Mouse (Mus musculus) hindlimb bud, embryonic 11.5 days (tissue): ENCODE measurements around the gene Uqcrfs1.
A peak's percentile ranks its signal among the peaks of the same experiment; 100 is the strongest.

Experiments used
- DNase-seq: peaks from one replicate; pipeline ENCODE4 v3.0.0-alpha.2; 2012; ENCODE audit warnings: low read depth, low spot score; ENCODE audit errors: extremely low spot score

Gene Uqcrfs1

DNA sequence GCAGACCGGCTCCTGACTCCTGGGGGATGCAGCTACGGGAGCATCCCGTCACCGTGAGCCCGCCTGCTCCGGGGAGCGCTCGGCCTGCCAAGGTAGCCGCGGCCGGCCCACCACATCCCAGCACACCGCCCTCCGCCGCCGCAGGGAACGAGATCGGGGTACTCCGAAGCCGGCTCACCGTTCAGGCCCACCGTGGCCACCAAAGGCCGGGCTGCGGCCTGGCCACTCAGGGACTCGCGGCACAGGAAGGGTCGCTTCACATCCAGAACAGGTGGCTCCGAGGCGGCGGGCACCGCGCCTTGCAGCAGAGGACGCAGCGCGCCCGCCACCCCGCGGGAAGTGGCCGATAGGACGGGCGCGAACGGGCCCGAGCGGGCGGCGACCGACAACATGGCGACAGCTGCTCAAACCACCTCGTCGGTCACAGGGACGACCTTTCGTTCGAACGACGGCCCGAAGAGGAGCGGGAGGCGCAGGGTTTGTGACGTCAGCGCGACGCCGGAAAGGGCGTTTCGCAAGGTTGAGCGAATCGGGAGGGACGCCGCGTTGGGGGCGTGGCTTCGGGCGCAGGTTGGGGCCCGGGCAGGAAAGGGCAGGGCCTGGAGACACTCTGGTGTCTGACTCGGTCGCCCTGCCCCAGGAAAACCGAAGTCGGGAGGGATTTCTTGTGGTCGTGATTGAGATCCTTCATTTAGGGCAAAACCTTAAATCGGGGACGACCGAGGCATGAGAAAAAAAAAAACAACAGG, at the start of gene Uqcrfs1:
TSS of gene Uqcrfs1 (minus strand) at position 507 of the 749 bp plus-strand sequence.
- DNase-seq: peak; percentile 79

DNA sequence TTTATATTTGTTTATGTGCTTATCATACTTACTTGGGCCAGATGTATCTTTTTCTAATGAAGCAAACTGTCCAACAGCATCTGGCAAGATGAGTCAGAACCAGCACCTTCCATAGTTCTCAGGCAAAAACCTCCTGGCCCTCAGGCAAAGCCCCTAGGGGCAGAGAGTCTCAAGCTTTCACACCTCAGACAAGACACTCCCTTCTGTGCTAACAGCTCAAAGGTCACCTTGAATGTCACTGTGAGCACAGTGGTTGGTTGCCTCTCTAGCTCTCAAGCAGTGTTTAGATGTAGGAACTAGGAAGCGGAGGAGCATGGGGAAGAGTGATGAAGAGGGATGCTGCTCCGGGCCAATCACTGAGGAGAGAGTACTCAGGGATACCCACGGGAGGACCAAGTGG, 40.6 kb upstream of the Uqcrfs1 start:
- no peak for DNase-seq

DNA sequence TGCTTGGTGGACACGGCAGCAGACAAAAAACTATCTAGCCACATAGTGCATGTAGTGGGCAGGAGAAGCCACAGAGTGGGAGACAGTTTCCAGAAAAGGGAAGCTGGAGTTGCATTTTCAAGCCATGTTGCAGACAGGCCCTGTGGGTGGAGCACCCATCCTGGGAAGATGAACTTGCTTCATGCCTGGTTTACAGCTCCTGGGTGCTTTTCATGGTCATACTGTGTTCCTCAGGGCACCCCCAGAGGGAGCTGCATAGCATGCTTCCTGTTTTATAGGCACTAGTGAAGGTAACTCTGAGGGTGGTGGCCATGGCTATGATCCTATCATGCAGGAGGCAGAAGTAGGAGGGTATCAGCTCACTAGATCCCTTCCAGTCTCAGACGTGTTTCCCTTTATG, 37.4 kb upstream of the Uqcrfs1 start:
- no peak for DNase-seq

DNA sequence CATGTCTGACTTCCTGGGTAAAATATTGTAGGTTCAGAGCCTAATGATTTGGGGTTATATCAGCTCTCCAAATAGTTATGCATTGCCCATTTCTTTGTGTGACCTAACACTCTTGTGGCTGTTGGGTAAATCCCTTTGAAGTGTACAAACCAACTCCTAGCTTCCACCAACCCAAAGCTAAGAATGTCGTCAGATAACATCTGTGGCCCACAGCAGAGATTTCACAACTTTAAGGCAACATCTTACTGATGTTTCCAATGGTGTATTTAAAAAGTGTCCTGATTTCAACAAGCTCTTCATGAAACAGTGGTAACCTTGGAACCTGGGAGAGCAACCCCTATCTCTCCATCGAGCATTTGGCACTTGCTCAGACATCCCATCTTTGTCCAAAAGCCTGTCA, 33.6 kb upstream of the Uqcrfs1 start:
- DNase-seq: no peak

DNA sequence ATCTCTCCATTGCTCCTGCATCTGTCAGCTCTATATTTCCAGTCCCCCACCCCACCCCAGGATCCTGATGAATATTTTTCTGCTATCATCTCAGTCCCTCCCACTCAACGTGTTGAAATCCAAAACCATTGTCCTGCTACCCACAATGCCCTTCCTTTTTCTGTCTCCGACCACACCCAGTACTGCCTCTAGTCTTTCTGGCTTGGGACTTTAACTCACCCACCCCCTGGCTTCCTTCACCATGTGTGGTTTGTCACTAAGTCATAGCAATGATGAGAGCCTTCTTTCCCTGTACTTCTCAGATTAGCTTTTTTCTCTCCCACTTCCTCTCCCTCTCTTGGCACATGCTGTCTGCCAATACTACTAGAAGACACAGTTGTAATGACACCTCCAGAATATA, 31.7 kb upstream of the Uqcrfs1 start:
- no peak for DNase-seq

DNA sequence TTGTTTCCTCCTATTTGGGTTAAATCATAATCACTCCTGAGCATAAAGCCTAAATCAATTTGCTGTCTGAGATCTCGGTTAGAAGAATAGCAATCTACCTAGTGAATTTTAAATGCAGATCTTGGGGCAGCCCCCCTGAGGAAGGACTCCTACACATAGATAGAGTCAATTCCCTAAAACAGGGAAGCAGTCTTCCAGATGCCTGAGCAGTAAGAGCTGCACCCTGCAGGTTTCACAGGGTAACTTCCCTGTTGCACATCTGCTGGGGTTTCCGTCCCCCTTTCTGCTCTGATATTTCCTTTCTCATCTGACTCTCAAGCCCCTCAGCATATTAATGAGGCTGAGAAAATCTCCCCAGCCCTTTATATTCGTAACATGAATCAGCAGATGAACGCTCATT, 27.8 kb upstream of the Uqcrfs1 start:
- no peak for DNase-seq

DNA sequence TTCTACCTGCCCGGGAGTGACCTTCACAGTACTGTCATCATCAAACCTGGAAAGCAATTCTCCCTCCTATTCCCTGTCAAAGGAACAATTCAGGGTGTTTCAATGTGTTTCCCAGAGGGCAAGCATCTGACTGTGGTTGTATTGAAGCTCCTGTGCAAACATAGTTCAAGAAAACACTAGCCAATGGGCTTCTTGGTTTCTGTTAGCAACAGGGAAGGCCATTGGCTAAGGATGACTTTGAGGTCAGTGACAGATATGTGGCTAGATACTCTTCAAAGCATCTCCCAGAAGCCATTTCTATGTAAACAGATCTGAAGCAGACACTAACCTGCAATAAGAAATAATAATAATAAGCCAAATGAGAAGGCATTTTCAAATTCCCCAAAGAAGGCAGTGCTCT, 25.0 kb upstream of the Uqcrfs1 start:
- no peak for DNase-seq

DNA sequence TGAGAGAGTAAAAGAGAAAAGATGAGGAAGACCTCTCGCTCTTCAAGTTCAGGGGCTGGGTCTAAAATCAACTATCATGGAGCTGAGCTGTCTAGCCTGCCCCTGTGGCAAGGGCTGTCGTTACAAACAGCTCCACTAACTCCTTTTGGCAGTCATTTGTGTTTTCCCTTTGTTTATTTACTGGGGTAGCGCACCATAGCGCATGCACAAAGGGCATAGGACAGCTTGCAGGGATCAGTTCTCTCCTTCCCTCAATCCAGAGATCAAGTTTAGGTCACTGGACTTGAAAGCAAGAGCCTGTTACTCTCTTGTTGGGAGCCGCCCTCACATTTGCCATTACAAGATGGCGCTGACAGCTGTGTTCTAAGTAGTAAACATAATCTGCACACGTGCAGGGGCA, 22.4 kb upstream of the Uqcrfs1 start:
- no peak for DNase-seq

DNA sequence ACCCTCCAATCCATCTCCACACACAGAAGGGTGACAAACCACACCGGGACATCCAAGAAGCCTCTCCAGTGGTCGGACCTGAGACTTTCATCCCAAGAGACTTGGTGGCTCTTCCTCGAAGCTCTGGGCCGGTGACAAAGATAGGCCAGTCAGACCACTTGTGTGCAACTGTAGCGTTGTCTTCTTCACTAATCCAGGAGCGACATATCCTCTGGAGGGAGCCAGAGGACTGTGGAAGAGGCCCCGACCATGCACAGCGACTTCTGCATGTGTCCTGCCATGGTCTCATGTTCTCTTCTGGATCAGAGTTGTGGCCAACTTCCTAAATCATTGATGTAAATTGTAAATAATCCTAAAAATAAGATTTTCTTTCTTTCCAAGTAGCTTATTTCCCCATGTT, 21.6 kb upstream of the Uqcrfs1 start:
- no peak for DNase-seq

DNA sequence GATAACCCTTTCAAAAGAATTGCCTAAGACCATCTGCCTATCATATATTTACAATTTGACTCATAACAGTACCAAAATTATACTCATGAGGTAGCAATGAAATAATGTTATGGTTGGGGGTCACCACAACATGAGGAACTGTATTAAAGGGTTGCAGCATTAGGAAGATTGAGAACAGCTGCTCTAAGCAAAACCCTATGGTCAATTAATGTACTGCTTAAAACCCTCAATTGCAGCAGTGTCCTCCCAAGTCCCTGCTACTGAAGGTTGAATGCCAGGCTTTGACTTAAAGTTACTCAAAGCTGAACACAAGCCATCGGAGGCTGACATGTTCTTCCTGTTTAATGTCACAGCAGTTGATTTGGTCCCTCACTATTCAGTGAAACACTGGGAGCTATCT, 15.4 kb upstream of the Uqcrfs1 start:
- DNase-seq: no peak

DNA sequence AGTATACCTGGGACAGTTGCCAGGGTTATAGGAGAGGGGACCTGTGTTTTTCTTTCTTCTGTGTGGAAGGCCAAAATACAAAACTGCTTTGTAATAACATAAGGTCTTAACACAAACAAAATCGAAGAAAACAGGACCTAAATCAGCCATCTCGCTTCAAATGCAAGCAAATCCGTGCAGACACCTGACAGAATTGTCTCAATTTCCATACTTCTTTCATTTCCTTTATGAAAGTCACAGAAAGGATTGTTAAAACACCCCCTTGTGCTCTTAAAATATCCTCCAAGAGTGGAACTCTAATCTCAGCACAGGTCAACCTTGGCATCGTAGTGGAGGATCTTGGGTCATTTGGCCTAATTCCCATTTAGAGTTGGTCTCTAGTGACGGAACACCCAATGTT, 14.9 kb upstream of the Uqcrfs1 start:
- DNase-seq: no peak

DNA sequence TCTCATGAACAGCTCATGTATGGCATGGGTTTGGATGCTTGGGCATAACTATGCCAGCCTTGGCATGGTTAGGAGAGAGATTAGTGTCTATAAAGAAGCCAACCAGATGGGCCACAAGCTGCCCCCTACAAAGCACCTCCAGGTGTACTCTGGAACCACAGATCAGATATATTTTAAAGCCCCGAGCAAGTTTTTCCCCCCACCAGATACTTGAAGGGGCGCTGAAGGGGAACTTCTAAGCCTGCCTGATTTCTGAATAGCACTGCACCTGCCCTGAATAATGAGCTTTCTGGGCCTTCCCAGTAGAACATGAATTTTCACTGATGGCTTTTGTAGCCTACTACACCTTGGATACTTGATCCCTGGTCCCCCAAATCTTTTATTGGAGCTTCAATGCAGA, 12.6 kb upstream of the Uqcrfs1 start:
- DNase-seq: no peak

DNA sequence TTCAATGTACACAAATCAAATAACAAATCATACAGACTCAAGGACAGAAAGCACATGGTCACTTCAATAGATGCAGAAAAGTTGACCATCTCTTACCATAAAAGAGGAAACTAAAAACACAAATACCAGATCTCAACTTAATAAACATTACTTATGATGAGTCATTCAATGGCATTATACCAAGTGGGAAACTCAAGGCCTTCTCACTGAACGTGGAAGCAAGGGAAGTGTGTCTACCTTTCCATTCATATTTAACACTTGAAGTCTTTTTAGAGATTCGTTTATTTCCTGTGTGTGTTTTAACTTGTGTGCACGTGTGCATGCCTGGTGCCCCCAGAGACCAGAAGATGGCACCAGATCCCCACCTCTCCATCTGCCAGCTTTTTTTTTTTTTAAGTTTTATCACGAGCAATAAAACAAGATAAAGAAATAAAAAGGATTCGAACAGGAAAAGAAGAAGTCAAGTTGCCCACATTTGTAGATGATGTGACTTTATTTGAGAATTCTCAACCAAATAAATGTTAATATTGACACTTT, 8.0 kb upstream of the Uqcrfs1 start:
- no peak for DNase-seq

DNA sequence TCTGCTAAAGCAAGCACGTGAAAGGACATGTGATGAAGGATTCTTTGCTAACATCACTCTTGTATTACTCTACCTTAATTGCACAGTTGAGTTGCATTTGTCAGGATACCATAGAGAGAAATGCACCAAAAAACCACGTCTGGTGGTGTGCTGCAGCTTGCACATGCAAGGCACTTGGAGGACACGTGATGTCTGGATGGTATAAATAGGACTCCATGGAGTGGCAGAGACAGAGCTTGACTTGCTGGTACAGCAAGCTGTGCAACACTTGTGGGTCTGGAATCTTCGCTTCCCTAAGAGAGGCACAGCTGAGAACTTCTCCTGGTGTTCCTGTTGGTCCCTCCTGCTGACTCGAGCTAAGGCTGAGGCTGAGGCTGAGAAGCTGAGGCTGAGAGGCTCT, 4.2 kb upstream of the Uqcrfs1 start:
- DNase-seq: no peak

DNA sequence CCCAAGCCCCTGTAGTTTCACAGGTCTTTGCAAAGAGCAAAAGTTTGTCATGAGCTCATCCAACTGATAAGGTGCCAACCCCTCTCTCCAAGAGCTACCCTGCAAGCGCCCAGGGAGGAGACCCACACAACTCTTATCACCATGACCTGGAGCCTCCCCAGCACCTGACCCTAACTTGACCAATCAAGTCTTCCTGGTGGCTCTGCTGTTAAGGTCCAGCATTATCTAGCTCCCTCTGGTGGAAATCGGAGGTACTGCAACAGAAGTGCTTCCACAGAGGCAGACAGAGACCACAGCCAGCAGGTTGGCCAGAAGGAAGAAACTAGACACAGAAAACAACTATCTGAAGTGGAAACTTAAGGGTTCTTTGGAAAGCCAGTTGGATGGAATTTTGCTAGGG, 3.7 kb upstream of the Uqcrfs1 start:
- peak; percentile 86 for DNase-seq

DNA sequence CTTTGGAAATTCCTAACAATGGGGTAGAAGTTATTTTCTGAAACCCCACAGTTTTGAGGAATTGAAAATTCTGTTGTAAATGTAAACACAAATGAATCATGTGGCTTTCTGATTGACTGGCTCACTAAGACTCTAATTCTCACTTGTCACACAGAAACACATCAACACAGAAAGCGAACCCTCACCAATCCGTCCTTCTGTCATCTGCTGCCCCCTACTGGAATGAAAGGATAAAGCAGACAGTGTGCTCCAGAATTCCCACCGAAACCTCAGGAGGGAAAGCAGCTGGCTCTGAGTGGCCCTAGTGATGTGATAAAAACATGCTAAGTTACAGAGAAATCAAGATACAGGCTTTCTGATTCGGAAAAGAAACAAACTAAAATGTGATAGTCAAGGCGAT, 14.4 kb downstream of the Uqcrfs1 start:
- DNase-seq: no peak

DNA sequence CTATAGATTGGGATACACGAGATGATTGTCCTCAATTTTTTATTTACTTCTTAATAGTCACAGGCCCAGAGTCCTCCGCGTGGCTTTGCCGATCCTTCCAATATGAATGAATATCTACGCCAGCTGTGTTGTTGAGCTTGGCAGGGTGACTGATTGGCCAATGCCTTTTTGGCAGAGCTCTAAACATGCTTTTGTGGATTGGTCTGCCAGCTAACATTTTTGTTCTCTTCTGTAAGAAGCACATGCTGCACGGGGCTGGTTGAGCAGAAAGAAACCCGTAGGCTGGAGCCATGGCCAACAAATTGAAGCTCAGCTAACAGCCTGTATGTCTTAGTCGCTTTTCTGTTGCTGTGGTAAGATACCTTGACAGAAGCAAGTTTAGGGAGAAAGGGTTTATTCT, 20.2 kb downstream of the Uqcrfs1 start:
- DNase-seq: no peak

DNA sequence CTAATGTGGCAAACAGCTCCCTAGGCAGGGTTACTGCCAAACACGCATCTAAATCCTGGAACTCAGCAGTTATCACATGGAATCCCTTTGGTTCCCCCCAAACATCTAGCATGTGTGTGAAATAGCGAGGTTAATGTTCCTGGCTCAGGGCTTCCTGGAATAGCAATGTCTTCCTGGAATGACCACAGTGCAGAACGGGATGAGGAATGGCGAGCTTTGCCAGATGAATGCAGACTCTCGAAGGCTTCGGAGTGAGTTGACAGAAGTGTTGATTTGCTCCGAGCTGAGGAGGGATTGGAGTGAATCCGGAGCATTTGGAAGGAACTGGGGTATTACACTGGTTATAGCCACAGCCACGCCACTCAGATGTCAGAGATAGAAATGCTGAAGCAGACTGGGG, 21.2 kb downstream of the Uqcrfs1 start:
- DNase-seq: no peak

DNA sequence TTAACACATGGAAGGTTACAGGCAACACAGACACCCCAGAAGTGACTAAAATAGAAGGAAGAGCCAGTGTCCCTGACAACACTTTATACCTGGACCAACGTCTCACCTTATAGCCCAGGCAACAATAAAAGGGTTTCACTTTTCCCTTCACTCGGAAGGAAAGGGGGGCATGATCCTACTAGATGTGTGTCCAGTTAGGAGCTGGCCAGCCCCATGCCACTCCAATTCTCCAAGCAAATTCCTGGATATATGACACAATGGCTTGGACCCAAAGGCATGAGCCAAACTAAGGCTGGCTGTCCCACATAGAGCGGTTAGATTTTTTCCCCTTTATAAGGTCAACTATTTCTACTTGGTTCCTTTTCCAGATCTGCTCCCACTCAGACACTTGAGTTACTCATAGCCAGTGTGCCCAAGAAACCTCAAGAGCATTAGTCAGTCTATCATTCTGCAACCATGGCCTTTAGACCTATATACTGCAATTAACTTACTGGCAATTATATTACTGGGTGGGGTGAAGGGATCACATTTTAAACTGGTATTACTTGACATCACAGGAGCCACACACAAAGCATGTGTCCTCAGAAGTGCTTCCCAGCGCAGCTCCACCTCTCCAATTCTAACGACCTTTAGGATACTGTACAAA, 21.8 kb downstream of the Uqcrfs1 start:
- DNase-seq: no peak

DNA sequence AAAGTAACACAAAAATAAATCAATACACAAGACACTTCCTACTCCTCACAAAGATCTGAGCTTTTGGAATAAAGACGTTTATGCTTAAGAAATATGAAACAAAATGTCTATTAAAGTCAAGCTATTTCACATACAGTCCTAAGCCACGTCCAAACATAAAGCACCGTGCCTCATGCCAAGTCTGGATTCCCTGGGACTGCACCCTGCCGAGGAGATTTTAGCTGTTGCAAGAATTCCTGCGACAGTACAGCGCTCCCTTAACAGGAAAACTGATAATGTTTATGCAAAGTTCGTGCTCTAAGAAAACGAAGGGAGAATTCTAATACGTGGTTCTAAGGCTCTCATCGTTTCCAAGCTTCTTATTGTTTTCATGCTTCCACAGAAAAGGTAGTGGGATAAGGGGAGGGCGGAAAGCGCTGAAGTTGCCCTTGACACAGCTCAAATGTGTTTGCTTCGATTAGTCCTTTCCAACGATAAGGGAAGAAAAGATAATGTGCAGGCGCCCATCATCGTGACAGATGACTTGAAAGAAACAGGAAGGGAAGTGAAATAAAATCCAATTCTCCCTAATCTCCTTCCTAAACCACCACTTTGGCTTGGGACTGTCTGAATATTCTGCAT, 23.8 kb downstream of the Uqcrfs1 start:
- no peak for DNase-seq

DNA sequence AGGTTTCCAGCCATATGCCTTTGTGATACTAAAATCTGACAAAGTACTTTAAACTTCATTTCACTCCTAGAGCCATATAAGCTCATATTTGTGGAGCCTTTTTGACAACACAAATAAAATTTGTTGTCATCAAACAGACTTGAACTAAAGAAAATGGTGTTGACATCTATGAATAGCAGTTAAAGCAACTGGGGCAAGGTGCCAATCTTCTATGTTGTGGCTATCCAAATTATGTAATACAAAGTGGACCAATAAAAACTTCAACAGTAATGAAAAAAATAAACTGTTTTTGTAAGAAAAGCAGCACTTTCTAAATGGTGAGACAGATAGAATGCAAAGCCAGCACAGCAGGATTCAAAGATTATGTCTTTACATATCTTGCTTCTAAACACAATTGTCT, 27.0 kb downstream of the Uqcrfs1 start:
- DNase-seq: no peak

DNA sequence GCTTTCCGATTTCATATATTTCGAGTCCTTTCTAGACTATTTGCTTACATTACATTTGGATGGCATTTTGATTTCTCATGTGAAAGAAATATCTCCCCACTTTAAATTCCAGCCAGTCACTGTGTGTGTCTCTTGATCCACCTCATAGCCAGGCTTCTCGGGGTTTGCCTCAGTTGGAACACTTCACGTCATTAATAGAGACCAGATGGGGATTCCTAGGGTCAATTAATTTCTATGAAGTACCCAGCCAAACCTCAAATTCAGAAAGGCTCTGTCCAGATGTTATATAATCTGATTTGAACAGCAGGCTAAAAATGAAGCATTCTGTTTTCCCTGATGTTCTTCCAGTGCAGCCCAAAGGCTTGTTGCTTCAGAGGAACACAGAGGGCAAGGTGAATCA, 37.5 kb downstream of the Uqcrfs1 start:
- no peak for DNase-seq
